Comparison of ENCODE assay signal across 21 mouse cellular contexts in the genomic region with DNA sequence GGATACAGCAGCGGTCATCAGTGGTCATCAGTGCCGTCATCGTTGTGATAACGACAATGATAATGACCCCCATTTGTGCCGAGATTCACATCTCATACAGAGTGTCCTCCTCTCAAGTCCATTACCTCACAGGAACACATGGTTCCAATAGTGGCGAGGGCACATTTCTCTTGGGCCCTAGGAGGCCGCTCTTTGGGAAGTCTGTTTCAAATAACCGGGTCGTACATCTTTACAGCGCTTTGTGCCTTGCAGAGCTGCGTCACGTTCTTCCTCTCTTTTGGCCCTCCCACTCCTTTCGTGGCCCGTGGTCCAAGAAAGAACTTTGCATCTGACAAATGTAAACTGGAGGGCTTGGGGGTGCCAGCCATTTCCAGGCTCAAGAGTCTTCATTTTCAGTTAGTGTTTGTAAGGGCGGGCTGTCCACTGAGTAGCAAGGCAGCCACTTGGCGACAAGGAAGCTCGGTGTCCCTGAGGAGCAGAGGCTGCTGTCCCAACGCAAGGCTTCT.
A peak's percentile ranks its signal among the peaks of the same experiment; 100 is the strongest.
DNase-seq lines count a peak whose midpoint lies in the region; ATAC-seq and TF ChIP-seq lines count a peak whose summit lies in the region.
"Had no signal": no experiment of that assay in that cellular context is flagged by ENCODE, and none has a peak within 500 bp of the region (broad histone marks: within the 10 kb centered on the region; RNA-seq: fewer than 3 reads in every experiment).

No protein-coding gene starts in this region.

- no peak overlapping the region for H3K4me3 ChIP-seq in midbrain, embryonic 10.5 days
- H3K4me3 ChIP-seq in midbrain, postnatal 0 days (ENCODE audit: low read depth, low read length), result no peak overlapping the region
- no peak overlapping the region for H3K4me3 ChIP-seq in embryonic facial prominence, embryonic 14.5 days (ENCODE audit: low read depth, low read length)
- H3K4me3 ChIP-seq in intestine, embryonic 15.5 days (replicated peaks), result no peak overlapping the region
- H3K4me3 ChIP-seq: embryonic facial prominence, embryonic 12.5 days; heart, adult 2 months; hindbrain, embryonic 10.5 days had no signal

- no peak for TF ChIP-seq CTCF in midbrain, postnatal 0 days (IDR thresholded peaks at IDR 0.05)

- 0 out of 2 replicates have a peak overlapping the region, but pooled peaks have one; percentile 17 for H3K27ac ChIP-seq in midbrain, embryonic 10.5 days (replicated peaks)
- H3K27ac ChIP-seq in midbrain, postnatal 0 days (ENCODE audit: low read depth, low read length), result no peak overlapping the region
- no peak overlapping the region for H3K27ac ChIP-seq in embryonic facial prominence, embryonic 14.5 days (replicated peaks; ENCODE audit: low read depth, low read length)
- H3K27ac ChIP-seq in intestine, embryonic 15.5 days, result no peak overlapping the region
- H3K27ac ChIP-seq: embryonic facial prominence, embryonic 12.5 days; heart, adult 2 months; hindbrain, embryonic 14.5 days had no signal

- peaks cover 2% of the 10 kb centered on the region; the same call in 1 of the 2 replicates for H3K4me1 ChIP-seq in midbrain, embryonic 10.5 days
- no peaks in the 10 kb centered on the region for H3K4me1 ChIP-seq in midbrain, postnatal 0 days (ENCODE audit: insufficient read depth, low read length)
- H3K4me1 ChIP-seq in embryonic facial prominence, embryonic 14.5 days (ENCODE audit: control insufficient read depth, insufficient read depth, low read length), result peaks cover 13% of the 10 kb centered on the region; the same call in 1 of the 2 replicates
- H3K4me1 ChIP-seq in intestine, embryonic 15.5 days (replicated peaks), result peaks cover 9% of the 10 kb centered on the region; the same call in 1 of the 2 replicates

- no peaks in the 10 kb centered on the region for H3K9me3 ChIP-seq in midbrain, embryonic 10.5 days (replicated peaks)
- no peaks in the 10 kb centered on the region for H3K9me3 ChIP-seq in midbrain, postnatal 0 days (ENCODE audit: low read length)
- H3K9me3 ChIP-seq in embryonic facial prominence, embryonic 14.5 days (ENCODE audit: control insufficient read depth, low read length), result no peaks in the 10 kb centered on the region
- H3K9me3 ChIP-seq in intestine, embryonic 15.5 days, result no peaks in the 10 kb centered on the region
- H3K9me3 ChIP-seq: embryonic facial prominence, embryonic 12.5 days; hindbrain, embryonic 10.5 days had no signal

- ATAC-seq in midbrain, postnatal 0 days (ENCODE audit: low FRiP score), result no peak
- no peak for ATAC-seq in embryonic facial prominence, embryonic 14.5 days (ENCODE audit: low read depth)
- ATAC-seq in intestine, embryonic 15.5 days, result no peak
- ATAC-seq: activated CD4-positive, CD25-positive, alpha-beta regulatory T cell, adult 4 months; forebrain, embryonic 14.5 days; intestine, embryonic 16.5 days; Patski had no signal

- H3K36me3 ChIP-seq in midbrain, embryonic 10.5 days, result no peaks in the 10 kb centered on the region
- no peaks in the 10 kb centered on the region for H3K36me3 ChIP-seq in midbrain, postnatal 0 days (ENCODE audit: insufficient read depth, low read length)
- no peaks in the 10 kb centered on the region for H3K36me3 ChIP-seq in embryonic facial prominence, embryonic 14.5 days (ENCODE audit: control insufficient read depth, insufficient read depth, low read length)
- H3K36me3 ChIP-seq in intestine, embryonic 15.5 days, result no peaks in the 10 kb centered on the region
- H3K36me3 ChIP-seq: embryonic facial prominence, embryonic 12.5 days; hindbrain, embryonic 10.5 days had no signal

- no peak overlapping the region for H3K9ac ChIP-seq in midbrain, postnatal 0 days (replicated peaks; ENCODE audit: low read length, poor library complexity, severe bottlenecking)
- no peak overlapping the region for H3K9ac ChIP-seq in embryonic facial prominence, embryonic 14.5 days (ENCODE audit: low read depth, low read length)
- no peak overlapping the region for H3K9ac ChIP-seq in intestine, embryonic 15.5 days
- H3K9ac ChIP-seq: embryonic facial prominence, embryonic 12.5 days; hindbrain, embryonic 14.5 days had no signal

- no peak overlapping the region for H3K4me2 ChIP-seq in midbrain, postnatal 0 days (ENCODE audit: low read depth, low read length, poor library complexity, severe bottlenecking)
- no peak overlapping the region for H3K4me2 ChIP-seq in embryonic facial prominence, embryonic 14.5 days (ENCODE audit: low read depth, low read length)
- H3K4me2 ChIP-seq in intestine, embryonic 15.5 days (replicated peaks), result no peak overlapping the region
- H3K4me2 ChIP-seq: embryonic facial prominence, embryonic 12.5 days; heart, embryonic 11.5 days; hindbrain, embryonic 14.5 days had no signal

- no peak for DNase-seq in midbrain, embryonic 10.5 days (ENCODE audit: low spot score)
- DNase-seq in midbrain, postnatal 0 days (ENCODE audit: low spot score), result no peak
- peak; percentile 17 for DNase-seq in embryo, embryonic 11.5 days (ENCODE audit: low read depth, low spot score)
- DNase-seq in embryonic facial prominence, embryonic 14.5 days (ENCODE audit: low spot score), result peak; percentile 32
- peak; percentile 39 for DNase-seq in mesoderm, embryonic 11.5 days (ENCODE audit: low read depth, low spot score)
- DNase-seq in lung, postnatal 10 days, result no peak
- DNase-seq: adrenal gland, postnatal 14 days; cerebellum, adult 11-12 months; cerebellum, adult 9-10 months; cerebellum, postnatal 25 days; gastrocnemius, postnatal 14 days; heart, adult 2 months had no signal

- no peaks in the 10 kb centered on the region for H3K27me3 ChIP-seq in midbrain, embryonic 10.5 days (ENCODE audit: low read depth, poor library complexity, severe bottlenecking)
- no peaks in the 10 kb centered on the region for H3K27me3 ChIP-seq in midbrain, postnatal 0 days (ENCODE audit: insufficient read depth, low read length)
- H3K27me3 ChIP-seq in embryonic facial prominence, embryonic 14.5 days (replicated peaks; ENCODE audit: control insufficient read depth, insufficient read depth, low read length), result no peaks in the 10 kb centered on the region
- no peaks in the 10 kb centered on the region for H3K27me3 ChIP-seq in intestine, embryonic 15.5 days (replicated peaks)
- H3K27me3 ChIP-seq: embryonic facial prominence, embryonic 12.5 days; Patski had no signal

- 84% methylated on average over 18 of the region's 18 CpGs for WGBS in midbrain, embryonic 10.5 days
- WGBS in midbrain, postnatal 0 days, result 88% methylated on average over 18 of the region's 18 CpGs
- 52% methylated on average over 18 of the region's 18 CpGs for WGBS in embryonic facial prominence, embryonic 14.5 days
- 81% methylated on average over 18 of the region's 18 CpGs for WGBS in intestine, embryonic 15.5 days

Comparison
In these comparisons a context has a peak if more than half of its experiments do, and no peak if none do; other contexts are left out.
1. DNase-seq: peak in embryo, embryonic 11.5 days (single experiment), embryonic facial prominence, embryonic 14.5 days (single experiment) and mesoderm, embryonic 11.5 days (single experiment); none in midbrain, embryonic 10.5 days (single experiment), midbrain, postnatal 0 days (single experiment) and lung, postnatal 10 days (single experiment).